Mouse (Mus musculus): Measurements from ENCODE around the gene Gm20388. TPM values are rescaled to one million over a fixed set of nuclear protein-coding genes. Genes with fewer than 3 reads are reported as not detected.

Gm20388 gene
- polyA plus RNA-seq, 1 experiment from 2014 or later: not detected

DNA sequence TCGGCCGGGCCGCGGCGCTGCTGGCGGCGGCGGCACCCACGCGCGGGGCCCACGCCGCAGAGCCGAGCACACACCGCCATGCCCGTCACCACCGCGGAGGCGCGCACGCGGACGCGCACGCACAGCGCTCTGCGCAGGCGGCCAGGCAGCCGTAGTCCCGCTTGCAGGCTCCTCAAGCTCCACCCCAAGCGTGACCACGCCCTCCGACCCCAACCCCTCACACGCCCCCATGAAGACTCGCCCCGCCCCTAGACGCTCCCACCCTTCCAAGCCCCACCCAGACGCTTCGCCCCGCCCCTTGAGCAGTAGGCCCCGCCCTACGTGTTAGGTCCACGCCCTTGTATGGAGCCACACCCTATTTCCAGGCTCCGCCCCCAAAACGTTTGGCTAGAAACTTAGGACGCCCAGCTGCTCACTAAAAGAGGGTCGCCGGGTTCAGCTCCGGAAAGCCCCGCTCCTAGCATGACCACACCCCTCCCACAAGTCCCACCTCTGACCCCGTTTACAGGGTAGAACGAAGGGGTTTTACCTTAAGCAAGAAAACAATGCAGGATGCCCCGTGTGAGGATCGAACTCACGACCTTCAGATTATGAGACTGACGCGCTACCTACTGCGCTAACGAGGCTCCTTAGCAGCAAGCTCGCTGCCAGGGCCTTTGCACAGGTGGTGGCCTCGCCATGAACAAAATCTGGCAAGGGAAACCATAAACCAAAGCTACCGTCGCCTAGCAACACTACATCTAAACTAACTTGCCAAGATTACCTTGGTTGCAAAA is 1668.2 kb downstream of the Gm20388 start, which contains the start of gene Fbxo31:
Gene Fbxo31, minus strand, starts transcription at position 131 of the 776 bp plus-strand sequence.
- ATAC-seq (ENCODE audit: insufficient number of reproducible peaks, insufficient read depth, low FRiP score, low read depth): peak; percentile 91
- Histone ChIP-seq H3K4me1 (ENCODE audit: control insufficient read depth in 2 of 2, insufficient read depth in 2 of 2, low read length in 2 of 2) (peaks cover 11 to 17% of the 10 kb centered on the region in 2 experiments), H3K4me2 (ENCODE audit: low read length) (peak within 1 kb of the TSS; percentile 81), H3K9me3 (ENCODE audit: control insufficient read depth, low read length) (no peaks in the 10 kb centered on the region), H3K36me3 (ENCODE audit: control insufficient read depth, insufficient read depth, low read length) (no peaks in the 10 kb centered on the region), H3K27ac (replicated peaks in 1 of 2; ENCODE audit: control insufficient read depth in 1 of 2, insufficient read depth in 1 of 2, low read depth in 2 of 2, low read length in 2 of 2) (0 out of 4 replicates have a peak within 1 kb of the TSS, but pooled peaks of 1 of the 2 experiments have one; percentile 9), H3K9ac (ENCODE audit: low read length) (peak within 1 kb of the TSS; percentile 86), H3K27me3 (ENCODE audit: control insufficient read depth, insufficient read depth, low read length) (no peaks in the 10 kb centered on the region), H3K4me3 (ENCODE audit: control insufficient read depth in 1 of 2, insufficient read depth in 1 of 2, low read depth in 1 of 2, low read length in 2 of 2) (peak within 1 kb of the TSS; percentile 80 to 81)
- WGBS: 2% methylated on average over 63 of the region's 63 CpGs

DNA sequence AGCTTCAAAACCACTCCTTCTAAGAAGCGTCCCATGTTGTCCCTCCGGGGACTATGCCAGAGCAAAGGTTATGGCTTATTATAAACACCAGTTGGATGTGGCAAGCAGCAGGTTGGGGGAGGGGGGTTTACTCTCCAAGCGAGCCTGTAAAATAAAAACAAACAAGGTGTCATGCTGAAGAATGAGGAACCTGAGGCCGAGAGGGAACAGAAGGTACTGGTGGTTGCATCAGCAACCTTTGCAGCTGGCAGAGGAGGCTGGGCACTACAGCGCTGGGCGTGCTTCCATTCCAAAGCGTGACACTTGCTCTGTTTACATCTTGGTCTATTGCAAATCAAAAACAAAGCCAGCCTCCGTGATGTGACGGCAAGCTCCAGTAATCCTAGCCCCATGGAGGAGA is 1669.8 kb downstream of the Gm20388 start:
- no peaks in the 10 kb centered on the region for H3K27me3 ChIP-seq (ENCODE audit: control insufficient read depth, insufficient read depth, low read length)
- ATAC-seq (ENCODE audit: insufficient number of reproducible peaks, insufficient read depth, low FRiP score, low read depth): no peak
- no peak overlapping the region for H3K9ac ChIP-seq (ENCODE audit: low read length)
- H3K9me3 ChIP-seq (ENCODE audit: control insufficient read depth, low read length): no peaks in the 10 kb centered on the region
- H3K4me1 ChIP-seq (ENCODE audit: control insufficient read depth in 2 of 2, insufficient read depth in 2 of 2, low read length in 2 of 2): peaks cover 13 to 17% of the 10 kb centered on the region in 2 experiments
- H3K4me3 ChIP-seq (ENCODE audit: control insufficient read depth in 1 of 2, insufficient read depth in 1 of 2, low read depth in 1 of 2, low read length in 2 of 2): no peak overlapping the region
- no peak overlapping the region for H3K27ac ChIP-seq (replicated peaks in 1 of 2; ENCODE audit: control insufficient read depth in 1 of 2, insufficient read depth in 1 of 2, low read depth in 2 of 2, low read length in 2 of 2)
- 43% methylated on average over 9 of the region's 9 CpGs for WGBS
- H3K36me3 ChIP-seq (ENCODE audit: control insufficient read depth, insufficient read depth, low read length): no peaks in the 10 kb centered on the region
- no peak overlapping the region for H3K4me2 ChIP-seq (ENCODE audit: low read length)

DNA sequence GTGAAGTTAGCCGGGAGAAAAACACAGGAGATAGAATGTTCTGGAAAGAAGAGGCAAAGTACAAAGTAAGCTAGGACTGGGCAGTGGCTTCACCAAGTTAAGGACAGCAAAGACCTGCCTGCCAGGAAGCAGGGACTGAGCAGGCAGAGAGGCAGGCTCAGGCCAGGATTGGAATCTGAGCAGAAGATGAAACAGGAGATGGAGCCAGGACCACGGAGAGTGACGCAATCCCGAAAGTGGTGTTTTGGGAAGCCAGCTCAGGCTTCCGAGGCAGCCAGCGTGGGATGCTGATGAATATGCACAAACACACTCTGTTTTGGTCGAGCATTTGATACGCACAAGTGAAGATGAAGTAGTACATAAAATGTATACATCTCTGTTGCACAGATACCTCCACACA is 1673.0 kb downstream of the Gm20388 start:
- WGBS: 45% methylated on average over 8 of the region's 8 CpGs
- Histone ChIP-seq H3K36me3 (ENCODE audit: control insufficient read depth, insufficient read depth, low read length) (no peaks in the 10 kb centered on the region), H3K9me3 (ENCODE audit: control insufficient read depth, low read length) (no peaks in the 10 kb centered on the region), H3K4me3 (ENCODE audit: control insufficient read depth in 1 of 2, insufficient read depth in 1 of 2, low read depth in 1 of 2, low read length in 2 of 2) (no peak overlapping the region), H3K4me1 (ENCODE audit: control insufficient read depth in 2 of 2, insufficient read depth in 2 of 2, low read length in 2 of 2) (peaks cover 0 to 4% of the 10 kb centered on the region in 2 experiments; a peak in 1 of 4 replicates), H3K27me3 (ENCODE audit: control insufficient read depth, insufficient read depth, low read length) (no peaks in the 10 kb centered on the region), H3K9ac (ENCODE audit: low read length) (no peak overlapping the region), H3K4me2 (ENCODE audit: low read length) (no peak overlapping the region), H3K27ac (replicated peaks in 1 of 2; ENCODE audit: control insufficient read depth in 1 of 2, insufficient read depth in 1 of 2, low read depth in 2 of 2, low read length in 2 of 2) (no peak overlapping the region)
- ATAC-seq (ENCODE audit: insufficient number of reproducible peaks, insufficient read depth, low FRiP score, low read depth): no peak

DNA sequence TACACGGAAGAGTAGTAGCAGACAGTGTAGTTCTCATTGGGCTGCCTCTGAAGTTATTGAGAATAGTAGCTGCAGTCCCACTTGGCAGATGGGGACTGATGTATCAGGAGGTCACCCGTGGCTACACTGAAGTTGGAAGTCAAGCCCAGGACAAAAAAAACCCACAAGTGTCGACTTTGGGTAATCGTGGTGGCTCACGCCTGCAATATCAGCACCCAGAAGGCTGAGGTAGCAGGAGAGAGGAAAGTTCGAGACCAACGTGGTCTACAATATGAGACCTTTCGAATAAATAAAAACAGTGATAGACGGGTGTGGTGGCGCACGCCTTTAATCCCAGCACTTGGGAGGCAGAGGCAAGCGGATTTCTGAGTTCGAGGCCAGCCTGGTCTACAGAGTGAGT is 1674.1 kb downstream of the Gm20388 start:
- H3K9me3 ChIP-seq (ENCODE audit: control insufficient read depth, low read length): no peaks in the 10 kb centered on the region
- H3K36me3 ChIP-seq (ENCODE audit: control insufficient read depth, insufficient read depth, low read length): no peaks in the 10 kb centered on the region
- H3K9ac ChIP-seq (ENCODE audit: low read length): peak overlapping the region; percentile 76
- WGBS: 39% methylated on average over 13 of the region's 13 CpGs
- peaks cover 1 to 3% of the 10 kb centered on the region in 2 experiments; a peak in 2 of 4 replicates for H3K4me1 ChIP-seq (ENCODE audit: control insufficient read depth in 2 of 2, insufficient read depth in 2 of 2, low read length in 2 of 2)
- H3K4me3 ChIP-seq (ENCODE audit: control insufficient read depth in 1 of 2, insufficient read depth in 1 of 2, low read depth in 1 of 2, low read length in 2 of 2): peak overlapping the region; percentile 53 to 65
- no peaks in the 10 kb centered on the region for H3K27me3 ChIP-seq (ENCODE audit: control insufficient read depth, insufficient read depth, low read length)
- H3K4me2 ChIP-seq (ENCODE audit: low read length): peak overlapping the region; percentile 75
- no peak for ATAC-seq (ENCODE audit: insufficient number of reproducible peaks, insufficient read depth, low FRiP score, low read depth)
- no peak overlapping the region; a peak in 1 of 4 replicates for H3K27ac ChIP-seq (replicated peaks in 1 of 2; ENCODE audit: control insufficient read depth in 1 of 2, insufficient read depth in 1 of 2, low read depth in 2 of 2, low read length in 2 of 2)

DNA sequence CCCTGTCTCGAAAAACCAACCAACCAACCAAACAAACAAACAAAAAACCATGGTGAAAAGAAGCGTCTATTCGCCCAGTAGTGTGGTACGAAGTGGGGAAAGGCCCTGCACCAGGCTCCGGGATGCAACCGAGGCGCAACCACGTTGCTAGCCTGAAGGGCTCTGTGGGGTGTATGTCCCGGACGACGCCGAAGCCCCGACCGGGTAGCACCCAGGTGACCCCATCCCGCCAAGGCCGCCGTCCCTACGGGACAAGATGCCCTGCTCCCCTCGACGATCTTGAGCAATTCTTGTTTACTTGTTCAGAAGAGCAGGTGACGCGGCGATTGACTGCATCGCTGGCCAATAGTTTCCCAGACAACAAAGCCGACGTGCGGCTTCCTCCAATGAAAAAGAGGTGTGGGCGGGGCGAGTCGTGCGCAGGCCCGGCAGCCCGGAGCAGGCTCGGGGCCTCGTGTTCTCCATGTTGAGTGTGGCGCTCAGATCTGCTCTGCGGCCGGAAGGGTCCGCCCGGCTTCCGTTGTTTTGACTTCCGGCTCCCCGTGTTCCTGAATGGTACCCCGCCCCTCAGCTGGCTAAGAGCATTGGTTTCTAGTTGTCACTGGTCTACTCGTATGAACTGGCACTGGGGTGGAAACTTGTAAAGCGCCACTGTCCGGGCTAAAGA is 1674.7 kb downstream of the Gm20388 start:
- peak overlapping the region; percentile 53 to 65 for H3K4me3 ChIP-seq (ENCODE audit: control insufficient read depth in 1 of 2, insufficient read depth in 1 of 2, low read depth in 1 of 2, low read length in 2 of 2)
- H3K4me1 ChIP-seq (ENCODE audit: control insufficient read depth in 2 of 2, insufficient read depth in 2 of 2, low read length in 2 of 2): peaks cover 3 to 4% of the 10 kb centered on the region in 2 experiments; a peak in 2 of 4 replicates
- peak overlapping the region; percentile 76 for H3K9ac ChIP-seq (ENCODE audit: low read length)
- H3K36me3 ChIP-seq (ENCODE audit: control insufficient read depth, insufficient read depth, low read length): no peaks in the 10 kb centered on the region
- H3K27me3 ChIP-seq (ENCODE audit: control insufficient read depth, insufficient read depth, low read length): no peaks in the 10 kb centered on the region
- peak overlapping the region; percentile 75 for H3K4me2 ChIP-seq (ENCODE audit: low read length)
- peak; percentile 94 for ATAC-seq (ENCODE audit: insufficient number of reproducible peaks, insufficient read depth, low FRiP score, low read depth)
- H3K27ac ChIP-seq (replicated peaks in 1 of 2; ENCODE audit: control insufficient read depth in 1 of 2, insufficient read depth in 1 of 2, low read depth in 2 of 2, low read length in 2 of 2): peak overlapping the region in 1 of 2 experiments; percentile 62; a peak in 1 of 4 replicates
- no peaks in the 10 kb centered on the region for H3K9me3 ChIP-seq (ENCODE audit: control insufficient read depth, low read length)
- 2% methylated on average over 47 of the region's 47 CpGs for WGBS

DNA sequence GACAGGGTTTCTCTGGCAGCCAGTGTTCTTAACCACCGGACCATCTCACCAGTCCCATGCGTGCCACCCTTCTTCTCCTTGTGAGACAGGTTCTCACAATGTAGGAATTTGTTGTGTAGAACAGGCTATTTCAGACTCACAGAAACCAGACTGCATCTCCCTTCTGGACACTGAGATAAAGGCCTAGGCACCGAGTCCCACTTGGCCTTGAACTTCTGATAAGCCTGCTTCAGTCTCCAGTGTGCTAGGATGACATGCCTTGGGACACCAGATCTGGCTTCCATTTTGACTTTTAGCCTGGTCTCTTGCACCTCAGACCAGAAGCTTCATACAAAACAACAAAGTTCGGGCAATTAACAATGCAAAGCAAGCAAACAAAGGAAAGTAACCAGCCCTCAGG is 1678.1 kb downstream of the Gm20388 start:
- Histone ChIP-seq H3K27me3 (ENCODE audit: control insufficient read depth, insufficient read depth, low read length) (no peaks in the 10 kb centered on the region), H3K36me3 (ENCODE audit: control insufficient read depth, insufficient read depth, low read length) (peaks cover 6% of the 10 kb centered on the region), H3K4me2 (ENCODE audit: low read length) (no peak overlapping the region), H3K4me1 (ENCODE audit: control insufficient read depth in 2 of 2, insufficient read depth in 2 of 2, low read length in 2 of 2) (peaks cover 11 to 15% of the 10 kb centered on the region in 2 experiments), H3K4me3 (ENCODE audit: control insufficient read depth in 1 of 2, insufficient read depth in 1 of 2, low read depth in 1 of 2, low read length in 2 of 2) (no peak overlapping the region), H3K27ac (replicated peaks in 1 of 2; ENCODE audit: control insufficient read depth in 1 of 2, insufficient read depth in 1 of 2, low read depth in 2 of 2, low read length in 2 of 2) (no peak overlapping the region), H3K9me3 (ENCODE audit: control insufficient read depth, low read length) (no peaks in the 10 kb centered on the region), H3K9ac (ENCODE audit: low read length) (no peak overlapping the region)
- ATAC-seq (ENCODE audit: insufficient number of reproducible peaks, insufficient read depth, low FRiP score, low read depth): no peak
- 70% methylated on average over 4 of the region's 4 CpGs for WGBS

DNA sequence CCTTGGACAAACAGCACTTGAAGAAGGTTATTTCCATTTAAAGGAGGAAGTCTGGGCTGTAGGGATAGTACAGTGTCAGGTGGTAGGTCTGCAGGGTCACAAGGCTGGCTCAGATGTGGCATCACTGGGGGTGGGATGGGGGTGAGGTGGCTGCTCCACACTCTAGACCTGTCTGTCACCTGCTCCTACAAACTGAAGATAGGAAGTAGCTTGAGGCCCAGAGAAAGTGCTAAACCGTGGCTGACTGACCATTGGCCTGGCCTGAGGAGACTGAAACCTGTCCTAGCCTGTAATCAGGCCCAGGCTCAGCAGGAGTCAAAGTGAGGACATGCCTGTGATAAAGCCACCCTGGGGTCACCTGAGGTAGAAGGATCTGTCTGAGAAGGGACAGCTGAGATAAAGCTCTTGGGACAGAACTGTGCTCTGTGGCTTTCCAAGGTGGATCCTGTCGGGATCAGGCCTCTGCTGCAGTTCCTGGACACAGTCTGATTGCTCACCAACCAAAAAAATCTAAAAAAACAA is 1678.6 kb downstream of the Gm20388 start:
- Histone ChIP-seq H3K9ac (ENCODE audit: low read length) (no peak overlapping the region), H3K27me3 (ENCODE audit: control insufficient read depth, insufficient read depth, low read length) (no peaks in the 10 kb centered on the region), H3K9me3 (ENCODE audit: control insufficient read depth, low read length) (no peaks in the 10 kb centered on the region), H3K4me1 (ENCODE audit: control insufficient read depth in 2 of 2, insufficient read depth in 2 of 2, low read length in 2 of 2) (peaks cover 11 to 15% of the 10 kb centered on the region in 2 experiments), H3K4me2 (ENCODE audit: low read length) (no peak overlapping the region), H3K27ac (replicated peaks in 1 of 2; ENCODE audit: control insufficient read depth in 1 of 2, insufficient read depth in 1 of 2, low read depth in 2 of 2, low read length in 2 of 2) (no peak overlapping the region), H3K36me3 (ENCODE audit: control insufficient read depth, insufficient read depth, low read length) (peaks cover 11% of the 10 kb centered on the region), H3K4me3 (ENCODE audit: control insufficient read depth in 1 of 2, insufficient read depth in 1 of 2, low read depth in 1 of 2, low read length in 2 of 2) (no peak overlapping the region)
- 27% methylated on average over 2 of the region's 2 CpGs for WGBS
- ATAC-seq (ENCODE audit: insufficient number of reproducible peaks, insufficient read depth, low FRiP score, low read depth): no peak

Measured in heart, embryonic 14.5 days (tissue).